Mouse (Mus musculus) liver, embryonic 15.5 days (tissue): ENCODE data around the gene Rtn4r. TPM values are rescaled to one million over a fixed set of nuclear protein-coding genes. Genes with fewer than 3 reads are reported as not detected.

Experiments
- ATAC-seq: fragments of 200-750 bp; cut with Nextera tagmentation; 2 replicates; pipeline ENCODE4 v1.8.0; 2017; ENCODE audit warnings: moderate number of reproducible peaks, mild to moderate bottlenecking, moderate library complexity; ENCODE audit not compliant: insufficient read depth
- H3K27ac ChIP-seq: fragments of 300-500 bp; sonication (generic); replicated peaks from 2 replicates; pipeline ENCODE4 v1.5.1; 2015; ENCODE audit warnings: mild to moderate bottlenecking, inconsistent platforms
- H3K27me3 ChIP-seq: fragments of 300-500 bp; sonication (generic); 2 replicates; pipeline ENCODE4 v1.6.1; 2015; ENCODE audit warnings: mild to moderate bottlenecking, inconsistent platforms
- H3K36me3 ChIP-seq: fragments of 300-500 bp; sonication (generic); replicated peaks from 2 replicates; pipeline ENCODE4 v1.6.1; 2015; ENCODE audit warnings: moderate library complexity, mild to moderate bottlenecking, inconsistent platforms
- H3K4me1 ChIP-seq: fragments of 300-500 bp; sonication (generic); replicated peaks from 2 replicates; pipeline ENCODE4 v1.6.1; 2015; ENCODE audit warnings: inconsistent platforms
- H3K4me2 ChIP-seq: fragments of 300-500 bp; sonication (generic); 2 replicates; pipeline ENCODE4 v1.6.1; 2015; ENCODE audit warnings: moderate library complexity, mild to moderate bottlenecking, inconsistent platforms
- H3K4me3 ChIP-seq: fragments of 300-500 bp; sonication (generic); replicated peaks from 2 replicates; pipeline ENCODE4 v1.5.1; 2015; ENCODE audit warnings: mild to moderate bottlenecking, inconsistent platforms
- H3K9ac ChIP-seq: fragments of 300-500 bp; sonication (generic); 2 replicates; pipeline ENCODE4 v1.6.1; 2015; ENCODE audit warnings: moderate library complexity, mild to moderate bottlenecking, inconsistent platforms
- H3K9me3 ChIP-seq: fragments of 300-500 bp; sonication (generic); replicated peaks from 2 replicates; pipeline ENCODE4 v1.6.1; 2016; ENCODE audit warnings: inconsistent platforms
- WGBS: fragments of 180-500 bp; shearing (Covaris S2); methylation state at CpG from one replicate; pipeline ENCODE4 v1.1.7; 2015; ENCODE audit warnings: mixed read lengths; ENCODE audit not compliant: insufficient replicate concordance; 5-methylcytosine and 5-hydroxymethylcytosine counted together
- polyA plus RNA-seq: library from polyadenylated mRNA; unstranded; fragments of >200 nt; fragmentation: Nextera tagmentation; extraction: Ambion mirVana; gene quantifications from 2 replicates; pipeline ENCODE4 v1.2.1, GENCODE M21; 2015

Gene Rtn4r
- polyA plus RNA-seq, 1 experiment from 2014 or later, result 0.47 TPM

DNA sequence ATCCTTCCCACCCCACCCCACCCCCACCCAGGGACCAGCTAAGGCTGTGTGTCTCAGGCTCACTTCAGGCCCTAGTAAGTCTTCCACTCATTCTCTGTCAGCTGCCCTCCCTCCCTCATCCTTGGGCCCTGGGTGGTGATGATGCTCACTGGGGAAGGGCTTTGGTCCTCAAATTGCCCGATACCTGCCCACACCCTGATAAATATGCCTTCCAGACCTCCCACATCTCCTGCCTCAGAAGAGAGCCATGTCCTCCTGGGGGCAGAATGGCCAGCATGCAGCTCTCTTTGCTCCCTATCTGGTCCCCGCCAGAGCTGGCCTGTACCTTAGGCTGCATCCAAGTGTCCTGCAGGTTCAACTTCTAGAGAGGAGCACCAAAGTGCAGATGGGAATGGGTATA lies 2.3 kb upstream of the Rtn4r start:
- peaks cover 14% of the 10 kb centered on the region; the same call in 1 of the 2 replicates for H3K4me1 ChIP-seq
- ATAC-seq, result no peak
- peaks cover 48% of the 10 kb centered on the region for H3K27me3 ChIP-seq
- H3K9ac ChIP-seq, result no peak overlapping the region
- H3K27ac ChIP-seq, result no peak overlapping the region
- no peak overlapping the region for H3K4me3 ChIP-seq
- no peaks in the 10 kb centered on the region for H3K36me3 ChIP-seq
- H3K9me3 ChIP-seq, result no peaks in the 10 kb centered on the region
- 50% methylated on average over 2 of the region's 2 CpGs for WGBS
- H3K4me2 ChIP-seq, result no peak overlapping the region

DNA sequence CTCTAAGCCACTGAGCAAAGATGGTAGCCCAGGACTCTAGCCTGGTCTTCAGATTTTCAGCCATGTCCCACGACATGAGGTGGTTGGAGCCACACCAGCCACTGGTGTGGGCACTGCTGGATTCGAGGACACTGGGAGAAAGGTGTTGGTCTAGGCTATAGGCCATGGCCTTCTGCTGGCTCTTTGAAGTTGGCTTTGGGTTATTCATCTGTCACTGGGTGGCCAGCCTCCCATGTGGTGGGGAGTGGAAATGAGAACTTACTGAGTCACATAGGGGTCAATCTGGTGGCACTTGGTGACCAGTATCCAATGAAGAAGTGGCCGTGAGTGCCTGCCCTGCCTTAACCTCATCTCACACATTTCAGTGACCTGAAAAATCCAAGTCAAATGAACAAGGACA lies 1.2 kb upstream of the Rtn4r start:
- H3K9ac ChIP-seq, result no peak overlapping the region
- no peaks in the 10 kb centered on the region for H3K36me3 ChIP-seq
- ATAC-seq, result no peak
- no peak overlapping the region for H3K4me2 ChIP-seq
- H3K4me1 ChIP-seq, result peaks cover 14% of the 10 kb centered on the region; the same call in 1 of the 2 replicates
- no peak overlapping the region for H3K4me3 ChIP-seq
- WGBS, result 48% methylated on average over 3 of the region's 3 CpGs
- H3K27ac ChIP-seq, result no peak overlapping the region
- H3K9me3 ChIP-seq, result no peaks in the 10 kb centered on the region
- peaks cover 48% of the 10 kb centered on the region for H3K27me3 ChIP-seq

DNA sequence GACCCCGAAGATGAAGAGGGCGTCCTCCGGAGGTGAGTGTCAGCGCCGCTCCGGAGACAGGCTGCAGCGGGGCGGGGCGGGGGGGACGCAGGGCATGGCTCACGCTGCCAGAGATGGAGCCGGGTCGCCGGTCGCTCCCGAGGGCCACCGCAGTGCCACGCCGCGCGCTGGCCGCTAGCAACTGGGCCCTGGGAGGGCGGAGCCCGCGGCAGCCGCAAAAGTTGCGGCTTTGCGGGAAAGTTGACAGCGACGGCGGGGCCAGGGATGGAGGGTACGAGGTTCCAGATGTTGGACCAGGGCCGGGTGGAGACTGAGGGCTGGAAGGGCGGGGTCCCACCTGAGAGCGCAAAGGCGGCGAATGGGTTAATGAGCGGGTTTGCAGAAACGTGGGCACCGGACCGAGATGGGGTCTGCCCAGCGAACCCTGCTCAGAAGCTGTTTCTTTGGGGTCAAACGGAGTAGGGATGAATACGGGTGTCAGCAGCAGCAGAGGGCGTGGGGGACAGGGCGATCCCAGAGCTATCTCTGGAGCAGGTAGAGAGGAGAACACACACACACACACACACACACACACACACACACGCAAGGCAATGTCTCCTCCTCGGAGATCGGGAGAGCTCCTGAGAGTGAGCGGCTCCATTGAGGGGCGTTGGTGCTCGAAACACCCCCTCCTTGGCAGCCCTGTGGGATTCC lies 575 bp downstream of the Rtn4r start:
- Histone ChIP-seq H3K4me2 (peak overlapping the region; percentile 75), H3K27ac (no peak overlapping the region), H3K9ac (no peak overlapping the region), H3K27me3 (peaks cover 48% of the 10 kb centered on the region), H3K9me3 (no peaks in the 10 kb centered on the region), H3K4me3 (peak overlapping the region; percentile 57), H3K36me3 (no peaks in the 10 kb centered on the region), H3K4me1 (peaks cover 14% of the 10 kb centered on the region; the same call in 1 of the 2 replicates)
- no peak for ATAC-seq
- WGBS, result 2% methylated on average over 52 of the region's 52 CpGs

DNA sequence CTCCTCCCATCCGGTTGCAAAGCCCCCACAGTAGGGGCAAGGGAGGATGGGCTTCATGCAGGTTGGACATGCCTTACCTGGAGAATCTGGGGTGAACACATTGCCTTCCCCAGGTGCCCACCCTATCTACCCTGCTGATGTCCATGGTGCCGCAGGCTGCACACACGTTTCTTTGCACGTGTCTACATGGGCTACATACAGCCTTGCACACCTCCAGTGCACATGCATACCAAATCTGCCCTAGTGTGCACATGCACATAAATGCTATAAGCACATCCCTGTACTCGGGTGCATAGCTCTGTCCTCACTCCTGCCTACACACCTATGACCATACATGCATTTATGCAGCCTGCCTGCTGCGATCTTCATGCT lies 1.1 kb downstream of the Rtn4r start:
- no peaks in the 10 kb centered on the region for H3K36me3 ChIP-seq
- 56% methylated on average over 6 of the region's 6 CpGs for WGBS
- H3K9ac ChIP-seq, result no peak overlapping the region
- H3K27ac ChIP-seq, result no peak overlapping the region
- 0 out of 2 replicates have a peak overlapping the region, but pooled peaks have one; percentile 75 for H3K4me2 ChIP-seq
- H3K4me1 ChIP-seq, result peaks cover 14% of the 10 kb centered on the region; the same call in 1 of the 2 replicates
- H3K4me3 ChIP-seq, result no peak overlapping the region
- no peak for ATAC-seq
- H3K9me3 ChIP-seq, result no peaks in the 10 kb centered on the region
- H3K27me3 ChIP-seq, result peaks cover 48% of the 10 kb centered on the region

DNA sequence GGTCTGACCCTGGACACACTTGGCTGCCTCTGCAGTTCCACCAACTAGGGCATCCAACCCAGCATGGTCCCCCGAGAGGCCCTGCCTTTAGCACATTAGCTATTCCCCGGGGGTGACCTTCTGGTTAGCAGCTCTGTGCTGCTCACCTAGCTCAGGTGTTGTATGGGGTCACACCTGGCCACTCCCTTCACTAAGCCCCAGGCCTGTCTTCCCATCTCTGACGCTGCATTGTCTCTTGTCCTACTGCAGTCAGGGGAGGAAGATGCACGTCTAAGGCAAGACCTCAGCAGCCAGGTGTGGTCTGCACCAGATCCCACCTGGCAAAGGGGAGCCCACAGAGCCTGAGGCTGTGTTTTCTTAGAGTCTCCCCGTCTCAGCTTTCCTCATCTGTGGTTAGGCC lies 2.0 kb downstream of the Rtn4r start:
- H3K27ac ChIP-seq, result no peak overlapping the region
- no peaks in the 10 kb centered on the region for H3K9me3 ChIP-seq
- H3K36me3 ChIP-seq, result no peaks in the 10 kb centered on the region
- H3K27me3 ChIP-seq, result peaks cover 48% of the 10 kb centered on the region
- no peak overlapping the region for H3K9ac ChIP-seq
- H3K4me1 ChIP-seq, result peaks cover 14% of the 10 kb centered on the region; the same call in 1 of the 2 replicates
- ATAC-seq, result no peak
- no peak overlapping the region for H3K4me2 ChIP-seq
- 60% methylated on average over 5 of the region's 5 CpGs for WGBS
- no peak overlapping the region for H3K4me3 ChIP-seq

DNA sequence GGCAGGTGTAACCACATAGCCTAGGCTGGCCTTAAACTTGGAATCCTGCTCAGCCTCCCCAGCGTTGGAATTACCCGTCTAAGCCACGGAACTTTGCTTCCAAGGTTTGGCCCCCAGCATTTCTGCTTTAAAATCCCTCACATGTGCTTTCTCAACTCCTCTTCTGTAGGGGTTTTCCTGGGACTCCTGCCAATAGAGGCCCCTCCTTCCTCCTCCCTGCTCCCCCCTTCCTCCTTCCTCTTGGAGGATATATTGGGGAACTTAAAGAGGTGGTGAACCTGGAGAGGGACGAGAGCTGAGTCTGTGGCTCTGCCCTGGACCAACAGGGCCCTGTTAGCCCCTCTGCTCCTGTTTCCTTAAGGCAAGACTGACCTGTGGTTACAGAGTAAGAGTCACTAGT lies 2.8 kb downstream of the Rtn4r start:
- no peak overlapping the region for H3K27ac ChIP-seq
- no peaks in the 10 kb centered on the region for H3K9me3 ChIP-seq
- peaks cover 19% of the 10 kb centered on the region for H3K4me1 ChIP-seq
- no peak overlapping the region for H3K4me2 ChIP-seq
- H3K27me3 ChIP-seq, result peaks cover 44% of the 10 kb centered on the region
- ATAC-seq, result no peak
- no peak overlapping the region for H3K4me3 ChIP-seq
- no peak overlapping the region for H3K9ac ChIP-seq
- no peaks in the 10 kb centered on the region for H3K36me3 ChIP-seq
- 43% methylated on average over 4 of the region's 4 CpGs for WGBS

DNA sequence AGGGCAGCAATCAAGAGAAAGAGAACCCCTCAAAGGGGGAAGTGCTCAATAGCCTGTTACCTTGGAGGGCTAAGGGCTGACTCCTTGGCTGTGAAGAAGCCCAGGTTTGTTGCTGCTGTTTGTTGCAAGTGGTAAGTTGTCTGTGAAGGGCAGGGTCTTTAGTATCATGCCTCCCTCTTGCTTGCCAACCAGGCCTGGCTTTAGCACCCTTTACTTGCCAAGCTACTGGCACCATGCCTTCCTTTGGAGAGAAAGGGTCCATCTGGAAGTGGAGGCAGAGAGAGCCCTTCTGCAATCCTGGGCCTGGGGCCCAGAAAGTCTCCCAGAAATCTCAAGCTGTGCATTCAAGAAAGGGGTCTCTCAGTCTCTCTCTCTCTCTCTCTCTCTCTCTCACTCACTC lies 3.3 kb downstream of the Rtn4r start:
- Histone ChIP-seq H3K9ac (no peak overlapping the region), H3K27ac (no peak overlapping the region), H3K4me3 (no peak overlapping the region), H3K4me1 (peaks cover 23% of the 10 kb centered on the region), H3K4me2 (no peak overlapping the region), H3K27me3 (peaks cover 40% of the 10 kb centered on the region), H3K9me3 (no peaks in the 10 kb centered on the region), H3K36me3 (no peaks in the 10 kb centered on the region)
- no peak for ATAC-seq

DNA sequence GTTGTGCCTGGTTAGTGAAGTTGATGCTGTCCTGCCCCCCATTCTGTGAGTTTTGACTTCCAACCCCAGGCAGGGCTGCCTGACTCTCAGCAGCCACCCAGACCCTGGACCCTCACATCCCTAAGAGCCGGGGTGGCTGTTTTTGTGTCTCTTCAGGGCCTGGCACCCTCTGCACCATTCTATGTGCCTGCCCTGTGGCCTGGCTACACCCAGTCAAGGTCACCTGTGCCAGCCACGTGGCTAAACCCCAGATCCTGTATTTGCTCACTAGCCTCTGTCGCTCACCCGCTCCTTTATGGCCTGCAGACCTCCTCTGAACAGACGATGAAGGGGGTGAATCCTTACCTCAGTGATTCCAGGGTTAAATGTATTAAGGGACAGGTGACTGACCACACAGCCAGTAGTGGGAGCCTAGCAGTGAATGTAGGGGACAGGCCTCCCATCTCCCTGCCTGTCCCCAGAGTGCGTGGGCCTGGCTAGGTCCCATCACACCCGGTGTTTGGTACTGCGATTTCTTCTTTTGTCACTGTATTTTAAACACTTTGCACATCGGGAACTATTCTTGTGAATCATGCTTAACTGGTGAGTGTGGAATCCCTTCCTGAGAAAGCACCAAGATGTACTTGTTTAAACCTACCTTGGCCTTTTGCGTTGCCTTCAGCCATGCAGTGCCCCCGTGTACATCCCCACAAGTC lies 4.0 kb downstream of the Rtn4r start:
- H3K36me3 ChIP-seq, result no peaks in the 10 kb centered on the region
- H3K27me3 ChIP-seq, result peaks cover 34% of the 10 kb centered on the region
- no peak overlapping the region for H3K27ac ChIP-seq
- no peak overlapping the region for H3K4me2 ChIP-seq
- no peak overlapping the region for H3K4me3 ChIP-seq
- WGBS, result 70% methylated on average over 11 of the region's 11 CpGs
- H3K4me1 ChIP-seq, result peaks cover 25% of the 10 kb centered on the region
- H3K9me3 ChIP-seq, result no peaks in the 10 kb centered on the region
- no peak overlapping the region for H3K9ac ChIP-seq
- no peak for ATAC-seq

DNA sequence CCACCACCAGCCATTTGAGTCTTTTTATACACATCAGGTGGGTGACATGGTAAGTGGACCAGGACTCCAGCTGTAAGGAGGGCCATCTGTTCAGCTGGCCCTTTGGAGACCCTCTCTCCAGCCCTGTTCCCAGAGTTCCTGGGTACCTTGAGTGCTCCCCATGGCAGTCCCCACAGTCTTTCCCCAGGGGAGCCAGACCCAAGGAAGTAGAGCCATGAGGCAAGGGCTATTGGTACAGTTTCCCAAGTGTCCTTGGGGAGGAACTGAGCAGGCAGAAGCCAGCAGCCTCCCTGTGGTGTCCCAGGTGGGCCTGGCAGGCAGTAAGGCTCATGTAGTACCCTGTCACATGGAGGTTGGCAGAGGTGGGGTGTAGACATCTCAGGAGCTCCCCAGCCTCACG lies 4.6 kb downstream of the Rtn4r start:
- Histone ChIP-seq H3K27ac (no peak overlapping the region), H3K9me3 (no peaks in the 10 kb centered on the region), H3K4me2 (no peak overlapping the region), H3K4me3 (no peak overlapping the region), H3K27me3 (peaks cover 27% of the 10 kb centered on the region), H3K4me1 (peaks cover 22% of the 10 kb centered on the region), H3K9ac (no peak overlapping the region), H3K36me3 (no peaks in the 10 kb centered on the region)
- 65% methylated on average over 1 of the region's 1 CpGs for WGBS
- no peak for ATAC-seq

DNA sequence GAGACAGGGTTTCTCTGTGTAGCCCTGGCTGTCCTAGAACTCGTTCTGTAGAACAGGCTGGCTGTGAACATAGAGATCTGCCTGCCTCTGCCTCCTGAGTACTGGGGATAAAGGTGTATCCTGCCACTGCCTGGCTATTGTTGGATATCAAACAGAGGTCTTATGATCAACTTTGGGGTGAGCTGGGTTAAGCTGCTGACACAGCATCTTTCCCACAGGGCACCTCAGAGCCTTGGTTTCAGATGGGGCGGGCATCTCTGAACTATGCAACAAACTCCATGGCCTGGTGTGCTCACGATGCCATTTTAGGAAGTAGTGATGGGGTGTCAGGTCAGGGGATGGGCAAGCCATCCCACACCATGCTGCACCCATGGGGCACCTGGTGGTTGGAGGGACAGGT lies 5.1 kb downstream of the Rtn4r start:
- Histone ChIP-seq H3K9ac (no peak overlapping the region), H3K4me1 (peaks cover 17% of the 10 kb centered on the region), H3K4me3 (no peak overlapping the region), H3K27me3 (peaks cover 22% of the 10 kb centered on the region), H3K9me3 (no peaks in the 10 kb centered on the region), H3K36me3 (no peaks in the 10 kb centered on the region), H3K27ac (no peak overlapping the region), H3K4me2 (no peak overlapping the region)
- WGBS, result 59% methylated on average over 3 of the region's 3 CpGs
- ATAC-seq, result no peak

DNA sequence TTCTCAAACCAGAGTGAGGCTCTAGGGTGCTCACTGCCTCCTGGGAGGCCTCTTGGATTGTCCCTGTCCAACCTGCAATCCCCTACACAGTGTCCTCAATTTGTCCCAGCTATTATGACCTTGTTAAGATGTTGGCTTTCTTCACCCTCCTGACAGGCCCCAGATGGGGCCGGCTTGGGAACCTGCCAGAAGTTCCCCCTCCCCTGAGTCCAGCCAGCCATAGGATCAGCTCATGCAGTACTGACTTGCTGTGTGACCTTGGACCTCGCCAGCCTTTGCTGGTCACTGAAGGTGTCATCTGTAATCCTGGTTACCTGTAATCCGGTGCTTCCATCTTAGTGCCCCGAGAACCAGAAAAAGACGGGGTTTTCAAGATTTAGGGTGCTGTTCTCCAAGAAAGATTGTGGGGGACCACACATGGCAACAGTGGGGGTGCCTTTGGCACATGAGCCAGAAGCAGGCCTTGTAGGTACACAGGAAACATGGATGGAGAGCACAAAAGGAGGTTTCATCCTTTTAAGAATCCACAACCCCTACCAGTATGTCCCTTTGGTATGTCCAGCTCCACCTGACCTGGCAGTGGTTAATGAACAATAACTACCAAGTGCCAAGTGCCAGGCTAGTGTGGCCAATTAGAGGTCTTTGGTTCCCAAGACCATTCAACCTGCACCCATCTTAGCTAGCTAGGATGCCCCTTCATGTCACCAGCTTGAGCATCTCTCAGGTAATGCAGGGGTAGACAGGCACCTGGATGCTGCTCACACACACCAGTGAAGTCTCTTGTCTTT lies 5.9 kb downstream of the Rtn4r start:
- Histone ChIP-seq H3K27me3 (peaks cover 14% of the 10 kb centered on the region), H3K4me2 (no peak overlapping the region), H3K4me1 (peaks cover 12% of the 10 kb centered on the region), H3K36me3 (no peaks in the 10 kb centered on the region), H3K9ac (no peak overlapping the region), H3K4me3 (no peak overlapping the region), H3K27ac (no peak overlapping the region), H3K9me3 (no peaks in the 10 kb centered on the region)
- ATAC-seq, result no peak
- WGBS, result 58% methylated on average over 5 of the region's 5 CpGs
